Mouse (Mus musculus): ENCODE results near the gene Ccdc50. TPM values are rescaled to one million over a fixed set of nuclear protein-coding genes. Genes with fewer than 3 reads are reported as not detected.

Gene Ccdc50
- polyA plus RNA-seq (2012; rRNA removed), result 6.1 and 8.5 TPM in 2 replicates
- polyA plus RNA-seq (2014; fragmentation: Nextera tagmentation; extraction: Ambion mirVana), result 15.9 and 16.7 TPM in 2 replicates

- peak within 1 kb of the TSS; percentile 31 for H3K27ac ChIP-seq
Observed at GRCm38 (mm10) chr16:27388761-27389451, at the start of gene Ccdc50. Gene Ccdc50 (plus strand): TSS chr16:27388869.

GRCm38 (mm10) chr16:27347521-27347920 is 41.1 kb upstream of the Ccdc50 start:
- ATAC-seq (ENCODE audit: insufficient read depth), result no peak
- no peak for DNase-seq (ENCODE audit: low read depth in 3 of 3, low spot score in 3 of 3)
- no peak overlapping the region for H3K4me2 ChIP-seq (ENCODE audit: low read depth)
- H3K4me1 ChIP-seq (replicated peaks; ENCODE audit: control insufficient read depth in 2 of 2, insufficient read depth in 2 of 2, low read length in 1 of 2), result no peaks in the 10 kb centered on the region
- H3K27me3 ChIP-seq (ENCODE audit: control insufficient read depth, insufficient read depth, low read length), result no peaks in the 10 kb centered on the region
- H3K9me3 ChIP-seq (ENCODE audit: control insufficient read depth, low read length), result no peaks in the 10 kb centered on the region
- WGBS (ENCODE audit: insufficient replicate concordance), result 50% methylated on average over 3 of the region's 3 CpGs
- TF ChIP-seq EP300 (IDR thresholded peaks at IDR 0.05; ENCODE audit: low read depth) (no peak), CTCF (IDR thresholded peaks at IDR 0.05; ENCODE audit: low read depth) (no peak)
- H3K27ac ChIP-seq, result no peak overlapping the region
- H3K36me3 ChIP-seq (replicated peaks; ENCODE audit: control insufficient read depth, insufficient read depth, low read depth), result no peaks in the 10 kb centered on the region
- no peak overlapping the region for H3K9ac ChIP-seq (replicated peaks)
- H3K4me3 ChIP-seq (ENCODE audit: insufficient read depth in 1 of 2, low read depth in 2 of 2, low read length in 2 of 2), result no peak overlapping the region

More at GRCm38 (mm10) chr16:27388761-27389451, at the start of gene Ccdc50:
- Histone ChIP-seq H3K4me2 (ENCODE audit: low read depth) (peak within 1 kb of the TSS; percentile 77), H3K9ac (replicated peaks) (peak within 1 kb of the TSS; percentile 82), H3K4me1 (replicated peaks; ENCODE audit: control insufficient read depth in 2 of 2, insufficient read depth in 2 of 2, low read length in 1 of 2) (peaks cover 6 to 19% of the 10 kb centered on the region in 2 experiments; a peak in 3 of 4 replicates), H3K36me3 (replicated peaks; ENCODE audit: control insufficient read depth, insufficient read depth, low read depth) (no peaks in the 10 kb centered on the region), H3K4me3 (ENCODE audit: insufficient read depth in 1 of 2, low read depth in 2 of 2, low read length in 2 of 2) (peak within 1 kb of the TSS; percentile 70 to 71), H3K9me3 (ENCODE audit: control insufficient read depth, low read length) (no peaks in the 10 kb centered on the region), H3K27me3 (ENCODE audit: control insufficient read depth, insufficient read depth, low read length) (no peaks in the 10 kb centered on the region)
- WGBS (ENCODE audit: insufficient replicate concordance), result under 1% methylated on average over 54 of the region's 69 CpGs
- peak; percentile 88 for ATAC-seq (ENCODE audit: insufficient read depth)
- peak in 2 of 3 experiments; percentile 31 to 33 for DNase-seq (ENCODE audit: low read depth in 3 of 3, low spot score in 3 of 3)
- no peak for TF ChIP-seq CTCF (IDR thresholded peaks at IDR 0.05; ENCODE audit: low read depth)

GRCm38 (mm10) chr16:27348359-27348758 is 40.3 kb upstream of the Ccdc50 start:
- H3K4me1 ChIP-seq (replicated peaks; ENCODE audit: control insufficient read depth in 2 of 2, insufficient read depth in 2 of 2, low read length in 1 of 2), result no peaks in the 10 kb centered on the region
- DNase-seq (ENCODE audit: low read depth in 3 of 3, low spot score in 3 of 3) (no peak), ATAC-seq (ENCODE audit: insufficient read depth) (no peak)
- H3K27me3 ChIP-seq (ENCODE audit: control insufficient read depth, insufficient read depth, low read length), result no peaks in the 10 kb centered on the region
- TF ChIP-seq EP300 (IDR thresholded peaks at IDR 0.05; ENCODE audit: low read depth), result no peak
- TF ChIP-seq CTCF (IDR thresholded peaks at IDR 0.05; ENCODE audit: low read depth), result no peak
- no peaks in the 10 kb centered on the region for H3K36me3 ChIP-seq (replicated peaks; ENCODE audit: control insufficient read depth, insufficient read depth, low read depth)
- H3K27ac ChIP-seq, result no peak overlapping the region
- H3K9ac ChIP-seq (replicated peaks), result no peak overlapping the region
- no peaks in the 10 kb centered on the region for H3K9me3 ChIP-seq (ENCODE audit: control insufficient read depth, low read length)
- WGBS (ENCODE audit: insufficient replicate concordance), result 38% methylated on average over 1 of the region's 1 CpGs
- H3K4me2 ChIP-seq (ENCODE audit: low read depth), result no peak overlapping the region
- no peak overlapping the region for H3K4me3 ChIP-seq (ENCODE audit: insufficient read depth in 1 of 2, low read depth in 2 of 2, low read length in 2 of 2)

- 79% methylated on average over 2 of the region's 2 CpGs for WGBS (ENCODE audit: insufficient replicate concordance)
- Histone ChIP-seq H3K4me1 (replicated peaks; ENCODE audit: control insufficient read depth in 2 of 2, insufficient read depth in 2 of 2, low read length in 1 of 2) (no peaks in the 10 kb centered on the region), H3K27ac (no peak overlapping the region), H3K27me3 (ENCODE audit: control insufficient read depth, insufficient read depth, low read length) (no peaks in the 10 kb centered on the region), H3K36me3 (replicated peaks; ENCODE audit: control insufficient read depth, insufficient read depth, low read depth) (no peaks in the 10 kb centered on the region), H3K9ac (replicated peaks) (no peak overlapping the region), H3K9me3 (ENCODE audit: control insufficient read depth, low read length) (no peaks in the 10 kb centered on the region), H3K4me3 (ENCODE audit: insufficient read depth in 1 of 2, low read depth in 2 of 2, low read length in 2 of 2) (no peak overlapping the region), H3K4me2 (ENCODE audit: low read depth) (no peak overlapping the region)
- TF ChIP-seq CTCF (IDR thresholded peaks at IDR 0.05; ENCODE audit: low read depth) (no peak), EP300 (IDR thresholded peaks at IDR 0.05; ENCODE audit: low read depth) (no peak)
- ATAC-seq (ENCODE audit: insufficient read depth), result no peak
- DNase-seq (ENCODE audit: low read depth in 3 of 3, low spot score in 3 of 3), result no peak
Observed at GRCm38 (mm10) chr16:27349235-27349634, 39.4 kb upstream of the Ccdc50 start.

GRCm38 (mm10) chr16:27349878-27350532 is 38.7 kb upstream of the Ccdc50 start:
- Histone ChIP-seq H3K9ac (replicated peaks) (no peak overlapping the region), H3K27ac (no peak overlapping the region), H3K9me3 (ENCODE audit: control insufficient read depth, low read length) (no peaks in the 10 kb centered on the region), H3K36me3 (replicated peaks; ENCODE audit: control insufficient read depth, insufficient read depth, low read depth) (no peaks in the 10 kb centered on the region), H3K4me3 (ENCODE audit: insufficient read depth in 1 of 2, low read depth in 2 of 2, low read length in 2 of 2) (no peak overlapping the region), H3K27me3 (ENCODE audit: control insufficient read depth, insufficient read depth, low read length) (no peaks in the 10 kb centered on the region), H3K4me1 (replicated peaks; ENCODE audit: control insufficient read depth in 2 of 2, insufficient read depth in 2 of 2, low read length in 1 of 2) (no peaks in the 10 kb centered on the region), H3K4me2 (ENCODE audit: low read depth) (no peak overlapping the region)
- no peak for ATAC-seq (ENCODE audit: insufficient read depth)
- no peak for TF ChIP-seq EP300 (IDR thresholded peaks at IDR 0.05; ENCODE audit: low read depth)
- no peak for TF ChIP-seq CTCF (IDR thresholded peaks at IDR 0.05; ENCODE audit: low read depth)
- no peak for DNase-seq (ENCODE audit: low read depth in 3 of 3, low spot score in 3 of 3)
- 65% methylated on average over 7 of the region's 7 CpGs for WGBS (ENCODE audit: insufficient replicate concordance)
